Mouse (Mus musculus): ENCODE measurements around the gene Plpp3. TPM values are rescaled to one million over a fixed set of nuclear protein-coding genes. Genes with fewer than 3 reads are reported as not detected.

The Plpp3 gene
- polyA plus RNA-seq, 1 experiment from 2014 or later: 48.6 TPM

DNA sequence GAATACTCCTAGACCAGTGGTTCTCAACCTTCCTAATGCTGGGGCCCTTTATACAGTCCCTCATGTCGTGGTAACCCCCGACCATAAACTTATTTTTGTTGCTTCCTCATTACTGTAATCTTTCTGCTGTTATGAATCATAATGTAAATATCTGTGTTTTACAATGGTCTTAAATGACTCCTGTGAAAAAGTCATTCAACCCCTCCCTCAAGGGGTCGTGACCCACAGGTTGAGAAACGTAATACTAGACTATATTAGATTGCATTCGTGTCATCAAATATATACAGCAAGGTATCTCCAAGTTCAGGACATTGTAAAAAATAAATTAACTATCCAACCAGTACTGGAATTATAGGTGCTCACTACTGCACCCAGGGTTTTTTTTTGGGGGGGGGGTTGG, 44.1 kb upstream of the Plpp3 start:
- Histone ChIP-seq H3K9ac (ENCODE audit: low read length) (no peak overlapping the region), H3K36me3 (ENCODE audit: control insufficient read depth, insufficient read depth, low read length) (no peaks in the 10 kb centered on the region), H3K4me1 (ENCODE audit: control insufficient read depth, insufficient read depth, low read length) (peaks cover 10% of the 10 kb centered on the region), H3K4me3 (ENCODE audit: low read depth, low read length) (no peak overlapping the region), H3K9me3 (replicated peaks; ENCODE audit: control insufficient read depth, low read length) (no peaks in the 10 kb centered on the region), H3K4me2 (ENCODE audit: low read length) (no peak overlapping the region), H3K27me3 (replicated peaks; ENCODE audit: control insufficient read depth, insufficient read depth, low read length) (no peaks in the 10 kb centered on the region), H3K27ac (ENCODE audit: low read depth, low read length) (no peak overlapping the region)
- ATAC-seq (no peak), DNase-seq (ENCODE audit: low spot score) (no peak)
- 84% methylated on average over 5 of the region's 5 CpGs for WGBS

DNA sequence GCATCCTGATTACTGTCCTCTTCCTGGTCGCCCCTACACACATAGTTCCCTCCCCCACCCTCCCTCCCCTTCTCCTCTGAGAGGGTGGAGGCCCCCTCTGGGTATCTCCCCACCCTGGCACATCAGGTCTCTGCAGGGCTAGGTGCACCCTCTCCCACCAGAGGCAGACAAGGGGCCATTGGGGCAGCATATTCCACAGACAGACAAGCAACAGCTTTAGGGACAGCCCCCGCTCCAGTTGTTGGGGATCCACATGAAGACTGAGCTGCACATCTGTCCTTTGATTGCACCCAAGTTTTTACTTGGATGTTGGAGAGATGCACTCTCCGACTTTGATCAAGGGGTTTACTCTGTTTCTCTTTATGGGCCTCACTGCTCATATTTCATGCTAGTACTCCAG, 43.7 kb upstream of the Plpp3 start:
- Histone ChIP-seq H3K27ac (ENCODE audit: low read depth, low read length) (no peak overlapping the region), H3K4me3 (ENCODE audit: low read depth, low read length) (no peak overlapping the region), H3K4me1 (ENCODE audit: control insufficient read depth, insufficient read depth, low read length) (peaks cover 10% of the 10 kb centered on the region), H3K4me2 (ENCODE audit: low read length) (no peak overlapping the region), H3K9me3 (replicated peaks; ENCODE audit: control insufficient read depth, low read length) (no peaks in the 10 kb centered on the region), H3K9ac (ENCODE audit: low read length) (no peak overlapping the region), H3K36me3 (ENCODE audit: control insufficient read depth, insufficient read depth, low read length) (no peaks in the 10 kb centered on the region), H3K27me3 (replicated peaks; ENCODE audit: control insufficient read depth, insufficient read depth, low read length) (no peaks in the 10 kb centered on the region)
- ATAC-seq: no peak
- WGBS: 84% methylated on average over 3 of the region's 3 CpGs
- DNase-seq (ENCODE audit: low spot score): no peak

DNA sequence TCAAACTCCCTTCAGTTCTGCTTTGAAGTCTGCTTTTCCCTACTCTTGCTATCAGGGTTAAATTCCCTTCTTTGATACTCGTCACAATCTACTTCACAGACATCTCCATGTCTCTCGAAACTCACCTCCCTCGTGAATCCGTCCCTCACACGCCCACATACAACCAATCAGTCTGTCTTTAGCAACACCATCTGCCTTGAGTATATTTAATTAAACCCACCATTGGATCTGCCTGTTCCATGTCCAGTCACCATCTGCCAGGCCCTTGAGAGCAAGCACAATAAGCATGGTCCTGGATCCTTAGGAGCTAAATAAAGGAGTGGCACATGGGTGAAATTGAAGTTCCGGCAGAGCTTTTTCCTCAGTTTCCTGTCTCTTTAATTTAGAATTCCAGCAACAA, 36.1 kb upstream of the Plpp3 start:
- H3K9ac ChIP-seq (ENCODE audit: low read length): no peak overlapping the region
- 80% methylated on average over 6 of the region's 6 CpGs for WGBS
- H3K36me3 ChIP-seq (ENCODE audit: control insufficient read depth, insufficient read depth, low read length): no peaks in the 10 kb centered on the region
- ATAC-seq (no peak), DNase-seq (ENCODE audit: low spot score) (peak; percentile 24)
- no peaks in the 10 kb centered on the region for H3K27me3 ChIP-seq (replicated peaks; ENCODE audit: control insufficient read depth, insufficient read depth, low read length)
- no peak overlapping the region for H3K27ac ChIP-seq (ENCODE audit: low read depth, low read length)
- no peak overlapping the region for H3K4me2 ChIP-seq (ENCODE audit: low read length)
- H3K4me3 ChIP-seq (ENCODE audit: low read depth, low read length): no peak overlapping the region
- no peaks in the 10 kb centered on the region for H3K9me3 ChIP-seq (replicated peaks; ENCODE audit: control insufficient read depth, low read length)
- no peaks in the 10 kb centered on the region for H3K4me1 ChIP-seq (ENCODE audit: control insufficient read depth, insufficient read depth, low read length)

DNA sequence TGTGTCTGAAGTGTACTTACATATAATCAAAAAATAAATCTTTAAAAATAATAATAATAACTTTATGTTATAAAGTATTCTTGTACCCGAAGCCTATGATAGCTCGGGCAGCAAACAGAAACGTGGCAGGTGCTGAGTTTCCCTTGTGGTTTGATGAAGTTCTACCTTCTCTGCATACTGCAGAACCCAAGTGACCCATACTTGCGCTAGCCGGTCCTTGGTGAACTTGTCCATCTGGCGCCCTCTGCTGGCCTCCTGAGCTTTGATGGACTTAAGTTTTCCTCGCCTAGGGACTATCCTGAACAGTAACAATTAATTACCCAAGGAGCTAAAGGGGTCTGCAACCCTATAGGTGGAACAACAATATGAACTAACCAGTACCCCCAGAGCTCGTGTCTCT, 34.7 kb upstream of the Plpp3 start:
- peak; percentile 62 for DNase-seq (ENCODE audit: low spot score)
- Histone ChIP-seq H3K4me1 (ENCODE audit: control insufficient read depth, insufficient read depth, low read length) (no peaks in the 10 kb centered on the region), H3K4me2 (ENCODE audit: low read length) (no peak overlapping the region), H3K4me3 (ENCODE audit: low read depth, low read length) (no peak overlapping the region), H3K9ac (ENCODE audit: low read length) (no peak overlapping the region), H3K27me3 (replicated peaks; ENCODE audit: control insufficient read depth, insufficient read depth, low read length) (no peaks in the 10 kb centered on the region), H3K36me3 (ENCODE audit: control insufficient read depth, insufficient read depth, low read length) (no peaks in the 10 kb centered on the region), H3K9me3 (replicated peaks; ENCODE audit: control insufficient read depth, low read length) (no peaks in the 10 kb centered on the region), H3K27ac (ENCODE audit: low read depth, low read length) (no peak overlapping the region)
- WGBS: 38% methylated on average over 8 of the region's 8 CpGs
- ATAC-seq: 0 out of 2 replicates have a peak, but pooled peaks have one; percentile 40

DNA sequence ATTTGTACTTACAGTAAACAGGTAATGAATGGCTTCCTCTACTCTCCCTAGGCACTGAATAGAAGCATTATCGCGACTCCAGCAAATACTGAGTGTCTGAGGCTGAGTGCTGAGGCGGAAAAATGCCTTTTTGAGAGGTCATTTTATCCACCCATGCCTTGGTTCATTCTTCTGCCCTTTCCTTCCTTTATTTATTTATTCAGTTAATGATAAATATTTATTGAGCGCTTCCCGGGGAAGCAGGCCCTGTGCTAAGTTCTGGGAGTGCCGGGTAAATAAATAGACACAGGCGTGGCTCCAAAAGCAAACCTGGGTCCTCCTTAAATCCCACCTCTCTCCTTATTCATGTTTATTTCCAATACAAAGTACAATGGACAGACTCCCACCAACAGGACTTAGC, 27.9 kb upstream of the Plpp3 start:
- H3K4me3 ChIP-seq (ENCODE audit: low read depth, low read length): no peak overlapping the region
- H3K9ac ChIP-seq (ENCODE audit: low read length): no peak overlapping the region
- no peaks in the 10 kb centered on the region for H3K4me1 ChIP-seq (ENCODE audit: control insufficient read depth, insufficient read depth, low read length)
- H3K27ac ChIP-seq (ENCODE audit: low read depth, low read length): no peak overlapping the region
- DNase-seq (ENCODE audit: low spot score): no peak
- H3K4me2 ChIP-seq (ENCODE audit: low read length): no peak overlapping the region
- 79% methylated on average over 7 of the region's 7 CpGs for whole genome bisulfite sequencing
- no peaks in the 10 kb centered on the region for H3K9me3 ChIP-seq (replicated peaks; ENCODE audit: control insufficient read depth, low read length)
- H3K27me3 ChIP-seq (replicated peaks; ENCODE audit: control insufficient read depth, insufficient read depth, low read length): no peaks in the 10 kb centered on the region
- no peaks in the 10 kb centered on the region for H3K36me3 ChIP-seq (ENCODE audit: control insufficient read depth, insufficient read depth, low read length)
- ATAC-seq: no peak

DNA sequence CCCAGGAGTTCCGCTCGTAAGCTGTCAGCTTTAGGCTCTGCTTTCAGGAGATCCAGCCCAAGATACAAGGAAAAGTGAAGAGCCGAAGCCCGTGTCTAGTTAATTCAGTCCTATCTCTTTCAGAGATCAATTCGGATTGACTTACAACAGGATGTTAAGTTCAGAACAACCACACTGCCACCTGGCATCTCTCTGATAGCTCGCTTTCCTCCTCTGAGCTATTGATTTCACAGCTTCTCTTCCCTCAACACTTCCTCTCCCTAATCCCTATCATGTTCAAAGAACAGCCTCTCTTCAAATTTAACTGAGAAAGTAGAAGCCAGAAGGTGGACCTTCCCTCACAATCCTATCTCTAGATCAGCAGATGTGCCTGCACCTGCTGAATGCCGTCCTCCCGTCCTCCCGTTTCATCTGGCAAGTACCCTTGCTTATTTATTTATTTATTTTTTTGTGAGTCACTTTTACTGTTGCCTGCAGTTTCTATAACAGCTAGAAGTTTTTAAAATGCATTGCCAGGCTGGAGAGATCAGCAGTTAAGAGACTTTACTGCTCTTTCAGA, 25.3 kb upstream of the Plpp3 start:
- Histone ChIP-seq H3K4me1 (ENCODE audit: control insufficient read depth, insufficient read depth, low read length) (no peaks in the 10 kb centered on the region), H3K9me3 (replicated peaks; ENCODE audit: control insufficient read depth, low read length) (no peaks in the 10 kb centered on the region), H3K27me3 (replicated peaks; ENCODE audit: control insufficient read depth, insufficient read depth, low read length) (no peaks in the 10 kb centered on the region), H3K36me3 (ENCODE audit: control insufficient read depth, insufficient read depth, low read length) (no peaks in the 10 kb centered on the region), H3K9ac (ENCODE audit: low read length) (no peak overlapping the region), H3K27ac (ENCODE audit: low read depth, low read length) (no peak overlapping the region), H3K4me2 (ENCODE audit: low read length) (no peak overlapping the region), H3K4me3 (ENCODE audit: low read depth, low read length) (no peak overlapping the region)
- 83% methylated on average over 9 of the region's 9 CpGs for WGBS
- no peak for DNase-seq (ENCODE audit: low spot score)
- no peak for ATAC-seq

DNA sequence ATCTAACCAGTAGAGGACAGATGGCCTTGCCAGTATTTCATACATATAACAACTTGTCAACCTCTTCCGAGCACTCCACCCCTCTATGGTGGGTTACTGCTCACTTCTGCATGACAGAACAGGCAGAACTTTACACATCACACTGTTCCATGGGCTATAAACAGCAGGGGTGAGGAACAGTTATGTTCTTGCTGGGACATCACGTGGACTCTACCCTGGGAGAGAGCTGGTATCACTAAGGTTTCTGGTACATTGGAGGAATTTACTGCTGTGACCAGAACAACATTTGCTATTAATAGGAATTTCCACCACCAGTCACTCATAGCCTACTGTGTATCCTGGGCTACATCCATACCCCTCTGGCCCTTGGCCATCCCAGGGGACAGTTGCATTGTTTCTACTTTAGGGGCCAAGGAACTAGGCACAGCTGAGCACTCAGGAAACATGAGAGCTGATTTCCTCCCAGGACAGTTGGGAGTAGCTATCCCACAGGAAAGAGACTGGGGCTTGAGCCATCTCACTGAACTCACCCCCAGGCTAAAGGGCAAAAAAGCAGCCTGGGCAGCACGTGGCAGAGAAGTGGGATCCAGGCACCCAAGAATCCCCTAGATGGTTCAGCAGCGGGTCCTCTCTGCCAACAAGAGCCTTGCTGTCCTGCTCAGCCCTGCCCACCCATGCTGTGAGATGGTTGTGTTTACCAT, 23.6 kb upstream of the Plpp3 start:
- no peak overlapping the region for H3K4me2 ChIP-seq (ENCODE audit: low read length)
- H3K27ac ChIP-seq (ENCODE audit: low read depth, low read length): no peak overlapping the region
- ATAC-seq: no peak
- no peaks in the 10 kb centered on the region for H3K36me3 ChIP-seq (ENCODE audit: control insufficient read depth, insufficient read depth, low read length)
- 96% methylated on average over 4 of the region's 4 CpGs for whole genome bisulfite sequencing
- H3K9ac ChIP-seq (ENCODE audit: low read length): no peak overlapping the region
- no peaks in the 10 kb centered on the region for H3K4me1 ChIP-seq (ENCODE audit: control insufficient read depth, insufficient read depth, low read length)
- no peaks in the 10 kb centered on the region for H3K9me3 ChIP-seq (replicated peaks; ENCODE audit: control insufficient read depth, low read length)
- H3K27me3 ChIP-seq (replicated peaks; ENCODE audit: control insufficient read depth, insufficient read depth, low read length): no peaks in the 10 kb centered on the region
- DNase-seq (ENCODE audit: low spot score): no peak
- H3K4me3 ChIP-seq (ENCODE audit: low read depth, low read length): no peak overlapping the region

DNA sequence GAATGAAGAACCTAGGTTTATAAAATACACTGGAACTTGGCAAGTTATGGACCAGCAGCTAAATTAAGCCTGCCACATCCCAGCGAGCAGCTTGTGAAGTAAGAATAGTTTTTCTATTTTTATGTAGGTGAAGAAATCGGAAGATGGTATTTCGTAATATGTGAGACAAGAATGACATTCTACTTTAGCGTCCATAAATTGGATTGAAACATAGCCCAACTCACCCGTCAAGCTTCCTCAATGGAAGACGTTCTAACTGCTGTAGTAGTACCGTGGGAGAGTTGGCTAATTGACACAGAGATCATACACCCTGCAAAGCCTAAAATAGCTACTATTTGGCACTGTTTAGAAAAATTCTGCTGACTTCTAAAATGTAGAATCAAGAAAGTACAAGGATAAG, 7.7 kb upstream of the Plpp3 start:
- WGBS: 81% methylated on average over 7 of the region's 7 CpGs
- Histone ChIP-seq H3K4me1 (ENCODE audit: control insufficient read depth, insufficient read depth, low read length) (no peaks in the 10 kb centered on the region), H3K27me3 (replicated peaks; ENCODE audit: control insufficient read depth, insufficient read depth, low read length) (no peaks in the 10 kb centered on the region), H3K4me2 (ENCODE audit: low read length) (no peak overlapping the region), H3K27ac (ENCODE audit: low read depth, low read length) (no peak overlapping the region), H3K9me3 (replicated peaks; ENCODE audit: control insufficient read depth, low read length) (no peaks in the 10 kb centered on the region), H3K4me3 (ENCODE audit: low read depth, low read length) (no peak overlapping the region), H3K9ac (ENCODE audit: low read length) (no peak overlapping the region), H3K36me3 (ENCODE audit: control insufficient read depth, insufficient read depth, low read length) (no peaks in the 10 kb centered on the region)
- ATAC-seq (no peak), DNase-seq (ENCODE audit: low spot score) (no peak)

DNA sequence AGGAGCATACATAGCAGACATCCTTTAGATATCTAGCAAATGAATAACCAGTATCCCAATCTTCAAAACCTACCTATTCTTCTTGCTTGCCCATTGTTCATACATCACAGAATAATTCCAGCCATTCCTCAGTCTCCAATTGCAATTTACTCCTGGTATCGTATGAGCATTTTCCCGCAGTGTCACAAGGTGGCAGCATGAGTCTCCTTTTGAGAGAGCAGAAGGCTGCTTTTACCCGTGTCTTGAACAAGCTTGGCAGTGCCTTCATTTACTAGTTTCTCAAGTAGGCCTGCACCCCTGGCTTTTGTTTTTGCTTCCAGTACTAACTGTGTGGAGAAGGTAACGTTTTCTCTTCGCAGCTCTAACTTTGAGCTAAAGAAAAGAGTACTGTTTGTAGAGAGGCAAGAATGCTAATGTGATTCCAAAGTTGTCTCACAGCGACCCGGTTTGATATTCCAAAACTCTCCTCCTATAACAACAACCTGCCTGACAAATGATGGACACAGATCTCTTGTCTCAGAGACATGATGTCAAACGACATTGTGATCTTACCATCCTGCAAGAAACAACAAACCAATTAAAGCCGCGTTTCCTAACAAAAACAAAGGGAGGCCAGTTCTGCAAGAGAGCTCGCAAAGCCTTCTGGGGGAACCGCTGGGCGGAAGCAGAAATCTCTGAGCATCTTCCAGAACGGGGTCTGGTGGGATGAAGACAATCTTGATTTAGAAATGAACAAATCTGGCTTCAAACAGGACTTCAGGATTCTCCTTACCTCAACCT, 5.0 kb upstream of the Plpp3 start:
- 35% methylated on average over 14 of the region's 14 CpGs for WGBS
- ATAC-seq: peak; percentile 81

More for the DNA sequence above, 5.0 kb upstream of the Plpp3 start:
- no peaks in the 10 kb centered on the region for H3K9me3 ChIP-seq (replicated peaks; ENCODE audit: control insufficient read depth, low read length)
- no peak overlapping the region for H3K9ac ChIP-seq (ENCODE audit: low read length)
- peak; percentile 95 for DNase-seq (ENCODE audit: low spot score)
- H3K4me3 ChIP-seq (ENCODE audit: low read depth, low read length): no peak overlapping the region
- no peaks in the 10 kb centered on the region for H3K36me3 ChIP-seq (ENCODE audit: control insufficient read depth, insufficient read depth, low read length)
- H3K27me3 ChIP-seq (replicated peaks; ENCODE audit: control insufficient read depth, insufficient read depth, low read length): no peaks in the 10 kb centered on the region
- H3K4me2 ChIP-seq (ENCODE audit: low read length): no peak overlapping the region
- no peaks in the 10 kb centered on the region for H3K4me1 ChIP-seq (ENCODE audit: control insufficient read depth, insufficient read depth, low read length)
- H3K27ac ChIP-seq (ENCODE audit: low read depth, low read length): no peak overlapping the region
